Mouse (Mus musculus): ENCODE data around the gene Fam71d.

GRCm38 (mm10) chr12:78746226-78746625 lies 54.9 kb downstream of the Fam71d start:
- no peak for TF ChIP-seq TAL1 (IDR thresholded peaks at IDR 0.05; ENCODE audit: low read length)
- TF ChIP-seq GATA1 (IDR thresholded peaks at IDR 0.05; ENCODE audit: low read length): no peak

All from erythroblast, embryonic 14.5 days (primary cell).